Mouse (Mus musculus) embryonic facial prominence, embryonic 11.5 days (tissue): ENCODE measurements around the gene Psmd9. TPM values are rescaled to one million over a fixed set of nuclear protein-coding genes. Genes with fewer than 3 reads are reported as not detected.

Source experiments
- ATAC-seq: fragments of 200-750 bp; cut with Nextera tagmentation; replicated peaks from 2 replicates; pipeline ENCODE4 v1.8.0; 2017; ENCODE audit warnings: low read depth; ENCODE audit not compliant: insufficient number of reproducible peaks, low FRiP score, low TSS enrichment
- DNase-seq: peaks from one replicate; pipeline ENCODE4 v3.0.0-alpha.2; 2015; ENCODE audit warnings: low spot score
- H3K27ac ChIP-seq: fragments of 300-500 bp; sonication (generic); replicated peaks from 2 replicates; pipeline ENCODE4 v1.5.1; 2014; ENCODE audit warnings: mild to moderate bottlenecking, low read depth, low read length, control low read depth
- H3K27me3 ChIP-seq: fragments of 300-500 bp; sonication (generic); 2 replicates; pipeline ENCODE4 v1.6.1; 2014; ENCODE audit warnings: mild to moderate bottlenecking, low read length, moderate library complexity, mixed read lengths; ENCODE audit not compliant: control insufficient read depth, insufficient read depth
- H3K36me3 ChIP-seq: fragments of 300-500 bp; sonication (generic); replicated peaks from 2 replicates; pipeline ENCODE4 v1.6.1; 2014; ENCODE audit warnings: low read depth, mild to moderate bottlenecking, low read length, moderate library complexity, mixed read lengths; ENCODE audit not compliant: control insufficient read depth, insufficient read depth
- H3K4me1 ChIP-seq: fragments of 300-500 bp; sonication (generic); 2 replicates; pipeline ENCODE4 v1.6.1; 2014; ENCODE audit warnings: low read length, mixed read lengths; ENCODE audit not compliant: control insufficient read depth, insufficient read depth
- H3K4me2 ChIP-seq: fragments of 300-500 bp; sonication (generic); 2 replicates; pipeline ENCODE4 v1.6.1; 2014; ENCODE audit warnings: low read depth, mild to moderate bottlenecking, control low read depth, low read length, moderate library complexity
- H3K4me3 ChIP-seq: fragments of 300-500 bp; sonication (generic); 2 replicates; pipeline ENCODE4 v1.5.1; 2014; ENCODE audit warnings: low read depth, low read length, control low read depth
- H3K9ac ChIP-seq: fragments of 300-500 bp; sonication (generic); replicated peaks from 2 replicates; pipeline ENCODE4 v1.6.1; 2014; ENCODE audit warnings: mild to moderate bottlenecking, control low read depth, low read length
- H3K9me3 ChIP-seq: fragments of 300-500 bp; sonication (generic); replicated peaks from 2 replicates; pipeline ENCODE4 v1.6.1; 2016; ENCODE audit warnings: mild to moderate bottlenecking, low read length, inconsistent platforms, mixed read lengths; ENCODE audit not compliant: control insufficient read depth
- WGBS: fragments of 180-500 bp; shearing (Covaris S2); extraction: QIAGEN DNeasy Blood & Tissue Kit; methylation state at CpG from one replicate; pipeline ENCODE4 v1.1.7; 2014; 5-methylcytosine and 5-hydroxymethylcytosine counted together
- polyA plus RNA-seq: library from polyadenylated mRNA; unstranded; fragments of >200 nt; fragmentation: Nextera tagmentation; extraction: Ambion mirVana; gene quantifications from 2 replicates; pipeline ENCODE4 v1.2.1, GENCODE M21; 2014

Gene Psmd9
- polyA plus RNA-seq, 1 experiment from 2014 or later = 74.0 TPM

DNA sequence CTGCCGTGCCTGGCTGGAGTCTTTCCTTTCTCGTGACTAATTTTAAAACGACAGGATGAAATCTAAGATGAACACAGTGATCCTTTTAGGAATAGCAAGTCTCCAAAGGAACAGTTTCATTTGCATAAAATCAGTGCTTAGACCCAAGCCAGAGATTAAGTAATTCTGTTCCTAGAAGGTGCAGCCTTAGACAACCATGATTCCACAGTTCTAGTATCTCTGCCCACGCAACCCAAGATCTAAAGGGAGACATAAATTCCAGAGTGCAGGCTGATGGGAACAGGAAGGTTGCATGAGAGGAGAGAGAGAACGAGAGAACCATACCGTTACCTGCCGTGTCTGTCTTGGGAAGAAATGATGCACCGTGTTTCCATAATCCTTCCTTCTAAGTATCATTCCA is 91.5 kb downstream of the Psmd9 start:
- Histone ChIP-seq H3K4me2 (no peak overlapping the region), H3K9me3 (no peaks in the 10 kb centered on the region), H3K36me3 (no peaks in the 10 kb centered on the region), H3K27me3 (no peaks in the 10 kb centered on the region), H3K9ac (no peak overlapping the region), H3K4me1 (no peaks in the 10 kb centered on the region; the same call in 1 of the 2 replicates), H3K4me3 (no peak overlapping the region), H3K27ac (no peak overlapping the region)
- ATAC-seq (no peak), DNase-seq (no peak)
- 81% methylated on average over 8 of the region's 8 CpGs for WGBS

- no peak overlapping the region for H3K4me2 ChIP-seq
- no peaks in the 10 kb centered on the region for H3K27me3 ChIP-seq
- no peaks in the 10 kb centered on the region for H3K4me1 ChIP-seq
- ATAC-seq = no peak
- no peak for DNase-seq
- H3K36me3 ChIP-seq = no peaks in the 10 kb centered on the region
- H3K9ac ChIP-seq = no peak overlapping the region
- H3K4me3 ChIP-seq = no peak overlapping the region
- WGBS = 77% methylated on average over 3 of the region's 3 CpGs
- H3K27ac ChIP-seq = no peak overlapping the region
- no peaks in the 10 kb centered on the region for H3K9me3 ChIP-seq
Observed at GRCm38 (mm10) chr5:123266909-123267308, 97.7 kb downstream of the Psmd9 start.

DNA sequence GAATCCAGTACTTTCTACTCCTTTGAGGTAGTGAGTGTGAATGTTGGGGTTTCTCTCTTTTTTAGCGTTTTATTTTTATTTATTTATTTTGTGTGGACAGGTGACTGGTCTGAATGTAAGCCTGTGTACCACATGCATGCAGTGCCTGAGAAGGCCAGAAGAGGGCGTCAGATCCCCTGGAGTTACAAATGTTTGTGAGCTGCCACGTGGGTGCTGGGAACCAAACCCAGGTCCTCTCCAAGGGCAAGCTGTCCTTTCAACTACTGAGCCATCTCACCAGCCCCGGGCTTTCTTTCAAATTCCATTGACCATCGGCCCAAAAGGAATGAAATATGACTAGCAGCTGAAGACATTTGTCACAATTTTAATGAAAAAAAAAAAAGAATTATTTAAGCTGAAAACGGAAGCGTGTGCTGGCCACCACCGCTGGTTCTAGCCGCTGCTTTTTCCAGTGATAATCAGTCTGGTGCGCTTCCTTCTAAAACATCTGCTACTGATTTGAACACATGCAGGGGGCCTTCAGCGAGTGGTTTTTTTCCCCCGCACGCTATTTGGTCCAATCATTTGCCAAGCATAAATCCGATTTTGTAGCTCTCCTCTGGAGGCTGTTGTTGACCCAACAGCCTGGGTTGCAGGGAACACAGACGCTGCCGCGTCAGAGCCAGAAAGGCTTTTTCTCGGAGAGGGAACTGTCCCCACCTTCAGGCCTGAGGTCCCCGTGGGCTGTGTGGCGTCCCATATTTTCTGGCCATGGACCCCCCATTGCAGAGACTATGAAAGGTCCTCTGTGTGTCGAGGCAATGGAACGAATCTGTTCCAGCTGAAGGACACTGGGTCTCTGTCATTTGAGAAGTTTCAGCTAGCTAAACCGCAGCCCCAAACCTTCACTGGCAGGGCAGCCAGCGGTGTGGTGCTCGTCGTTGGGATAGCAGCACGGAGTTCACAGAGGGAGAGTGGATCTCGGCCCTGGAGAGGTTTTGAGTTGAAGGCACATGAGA is 99.6 kb downstream of the Psmd9 start:
- no peak for ATAC-seq
- no peaks in the 10 kb centered on the region for H3K9me3 ChIP-seq
- H3K36me3 ChIP-seq = no peaks in the 10 kb centered on the region
- H3K9ac ChIP-seq = no peak overlapping the region
- H3K4me1 ChIP-seq = no peaks in the 10 kb centered on the region
- no peak overlapping the region for H3K4me3 ChIP-seq
- peak; percentile 67 for DNase-seq
- WGBS = 46% methylated on average over 28 of the region's 28 CpGs
- H3K27ac ChIP-seq = 0 out of 2 replicates have a peak overlapping the region, but pooled peaks have one; percentile 22
- H3K27me3 ChIP-seq = no peaks in the 10 kb centered on the region
- H3K4me2 ChIP-seq = no peak overlapping the region

DNA sequence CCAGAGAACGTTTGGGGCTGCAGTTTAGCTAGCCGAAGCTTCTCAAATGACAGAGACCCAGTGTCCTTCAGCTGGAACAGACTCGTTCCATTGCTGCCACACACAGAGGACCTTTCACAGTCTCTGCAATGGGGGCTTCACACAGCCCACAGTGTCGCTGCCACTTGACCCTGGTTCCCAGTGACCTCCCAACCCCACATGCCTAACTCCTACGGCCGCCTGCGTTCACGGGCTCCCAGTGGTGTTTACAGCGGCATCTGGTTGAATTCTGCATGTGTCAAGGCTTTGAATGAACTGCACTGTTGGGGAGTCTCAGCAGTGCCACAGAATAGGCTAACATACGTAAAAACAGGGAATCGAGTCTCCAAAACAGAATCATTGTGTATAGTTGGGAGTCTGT is 101.7 kb downstream of the Psmd9 start:
- no peak overlapping the region for H3K9ac ChIP-seq
- no peak overlapping the region for H3K4me3 ChIP-seq
- no peak overlapping the region for H3K27ac ChIP-seq
- H3K9me3 ChIP-seq = no peaks in the 10 kb centered on the region
- H3K4me2 ChIP-seq = no peak overlapping the region
- H3K36me3 ChIP-seq = no peaks in the 10 kb centered on the region
- 31% methylated on average over 11 of the region's 11 CpGs for WGBS
- DNase-seq (no peak), ATAC-seq (no peak)
- no peaks in the 10 kb centered on the region for H3K27me3 ChIP-seq
- H3K4me1 ChIP-seq = no peaks in the 10 kb centered on the region

DNA sequence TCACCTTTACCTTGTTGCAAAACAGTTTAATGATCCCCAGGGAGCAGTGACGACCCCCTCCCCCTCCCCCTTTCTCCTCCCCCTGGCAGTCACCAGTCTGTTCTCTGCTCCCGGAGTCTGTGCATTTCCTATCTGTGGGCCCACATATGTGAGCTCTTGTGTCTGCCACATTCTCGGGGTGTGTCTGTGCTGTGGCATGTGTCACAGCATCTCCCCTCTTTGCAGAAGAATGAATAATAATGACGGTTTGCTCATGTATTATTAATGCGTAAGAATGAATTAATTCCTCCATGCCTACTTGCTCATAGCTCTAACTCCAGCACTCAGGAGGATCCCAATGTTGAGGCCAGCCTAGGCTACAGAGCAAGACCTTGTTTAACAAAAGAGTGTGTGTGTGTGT is 103.7 kb downstream of the Psmd9 start:
- no peak for DNase-seq

DNA sequence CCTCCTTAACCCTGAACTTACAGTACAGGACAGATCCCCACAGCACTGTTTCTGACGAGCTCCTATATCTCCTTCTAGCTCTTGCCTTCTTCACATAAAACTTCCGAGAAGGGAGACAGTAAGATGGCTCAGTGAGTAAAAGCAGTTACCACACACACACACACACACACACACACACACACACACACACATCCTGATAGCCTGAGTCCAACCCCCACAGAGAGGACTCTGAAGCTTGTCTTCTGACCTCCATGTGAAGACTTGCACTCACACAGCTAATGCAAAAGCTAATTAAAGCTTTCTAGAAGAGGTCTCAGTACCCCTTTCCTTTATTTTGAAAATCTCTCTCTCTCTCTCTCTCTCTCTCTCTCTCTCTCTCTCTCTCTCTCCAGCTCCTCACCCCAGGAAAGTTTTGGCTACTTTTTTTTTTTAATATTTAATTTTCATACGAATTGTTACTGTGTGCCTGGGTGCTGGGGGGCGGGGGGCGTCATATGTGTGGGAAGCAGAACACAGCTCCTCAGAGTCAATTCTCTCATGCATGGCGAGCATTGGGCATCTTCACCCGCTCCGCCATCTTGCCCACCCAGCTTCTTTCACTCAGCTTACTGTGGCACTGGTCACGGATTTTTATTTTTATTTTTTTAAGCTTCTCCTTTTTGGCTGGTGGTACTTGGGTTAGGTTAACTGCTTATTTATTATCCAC is 107.6 kb downstream of the Psmd9 start:
- DNase-seq = no peak
- no peak overlapping the region for H3K4me3 ChIP-seq
- H3K4me2 ChIP-seq = no peak overlapping the region
- no peaks in the 10 kb centered on the region for H3K9me3 ChIP-seq
- H3K4me1 ChIP-seq = no peaks in the 10 kb centered on the region
- no peaks in the 10 kb centered on the region for H3K27me3 ChIP-seq
- ATAC-seq = no peak
- WGBS = 77% methylated on average over 9 of the region's 9 CpGs
- no peaks in the 10 kb centered on the region for H3K36me3 ChIP-seq
- H3K9ac ChIP-seq = no peak overlapping the region
- no peak overlapping the region for H3K27ac ChIP-seq

More for the DNA sequence above, 103.7 kb downstream of the Psmd9 start:
- Histone ChIP-seq H3K4me2 (no peak overlapping the region), H3K27ac (no peak overlapping the region), H3K9me3 (no peaks in the 10 kb centered on the region), H3K4me3 (no peak overlapping the region), H3K27me3 (no peaks in the 10 kb centered on the region), H3K4me1 (no peaks in the 10 kb centered on the region), H3K9ac (no peak overlapping the region), H3K36me3 (no peaks in the 10 kb centered on the region)
- 71% methylated on average over 5 of the region's 5 CpGs for WGBS
- ATAC-seq = no peak

DNA sequence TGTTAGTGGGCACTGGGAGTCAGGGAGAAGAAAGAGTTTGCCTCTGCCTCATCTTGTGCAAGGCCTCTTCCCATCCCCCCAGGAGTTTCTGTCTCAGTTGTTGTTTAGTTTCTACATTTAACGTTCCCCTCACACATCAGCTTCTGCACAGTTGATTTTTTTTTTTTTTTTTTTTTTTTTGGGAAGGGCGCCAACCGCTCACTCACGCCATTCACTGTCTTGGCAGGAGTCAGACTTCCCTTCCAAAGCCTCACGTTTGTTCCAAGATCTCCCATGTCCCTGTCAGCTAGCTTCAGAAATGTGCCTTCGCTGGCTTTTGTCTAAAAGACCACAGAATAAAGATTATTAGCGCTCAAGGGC is 108.1 kb downstream of the Psmd9 start:
- Histone ChIP-seq H3K27ac (no peak overlapping the region), H3K36me3 (no peaks in the 10 kb centered on the region), H3K9ac (no peak overlapping the region), H3K4me2 (no peak overlapping the region), H3K27me3 (no peaks in the 10 kb centered on the region), H3K9me3 (no peaks in the 10 kb centered on the region), H3K4me3 (no peak overlapping the region), H3K4me1 (no peaks in the 10 kb centered on the region)
- WGBS = 66% methylated on average over 7 of the region's 7 CpGs
- ATAC-seq (no peak), DNase-seq (no peak)

DNA sequence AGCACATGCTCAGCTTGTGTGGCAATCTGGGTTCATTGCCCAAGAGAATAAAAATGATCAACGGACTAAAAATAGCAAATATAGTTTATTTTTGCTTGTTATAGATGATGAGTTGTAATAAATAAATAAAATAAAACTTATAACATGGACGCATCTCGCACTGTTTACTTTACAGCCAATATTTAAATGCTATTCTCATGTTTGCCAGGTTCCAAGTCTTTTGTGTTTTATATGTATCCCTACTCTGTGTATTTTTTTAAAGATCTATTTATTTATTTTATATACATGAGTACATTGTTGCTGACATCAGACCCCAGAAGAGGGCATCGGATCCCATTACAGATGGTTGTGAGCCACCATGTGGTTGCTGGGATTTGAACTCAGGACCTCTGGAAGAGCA is 108.5 kb downstream of the Psmd9 start:
- Histone ChIP-seq H3K4me2 (no peak overlapping the region), H3K36me3 (no peaks in the 10 kb centered on the region), H3K4me1 (no peaks in the 10 kb centered on the region), H3K27me3 (no peaks in the 10 kb centered on the region), H3K27ac (no peak overlapping the region), H3K4me3 (no peak overlapping the region), H3K9me3 (no peaks in the 10 kb centered on the region), H3K9ac (no peak overlapping the region)
- DNase-seq (no peak), ATAC-seq (no peak)
- WGBS = 83% methylated on average over 4 of the region's 4 CpGs
